Mouse (Mus musculus) ovary, postnatal 14 days (tissue): ENCODE results near the gene Gm28919.
"Not testable (repeated sequence)": the region's sequence is repeated elsewhere in the genome, so short reads cannot be mapped to it uniquely, and the experiment has no call there.

ENCODE experiments used
- DNase-seq: peaks from one replicate; pipeline ENCODE4 v3.0.0; 2022; ENCODE audit warnings: low spot score

Gene Gm28919

DNA sequence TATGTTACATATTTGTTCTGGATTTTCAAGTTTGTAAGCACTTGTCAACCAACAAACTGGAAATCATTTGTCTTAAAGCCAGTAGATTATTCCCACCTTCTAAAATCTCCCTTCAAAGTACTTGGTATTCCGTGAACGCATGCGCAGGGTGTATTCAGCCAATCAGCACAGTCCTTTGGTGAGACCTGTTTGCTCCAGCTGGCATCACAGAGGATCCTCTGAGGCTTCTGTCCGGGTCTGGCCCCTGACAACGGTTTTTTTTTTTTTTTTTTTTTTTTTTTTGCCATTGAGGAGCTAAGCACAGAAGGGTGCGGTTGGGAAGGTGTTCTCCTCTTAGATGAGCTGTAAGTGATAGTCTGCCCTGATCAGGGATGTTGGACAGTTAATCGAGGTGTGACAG, at the start of gene Gm28919:
Gene Gm28919 (plus strand): TSS at position 301 of the 400 bp plus-strand sequence.
- DNase-seq: not testable (repeated sequence)
